Mouse (Mus musculus): ENCODE data around the gene Jade2.

DNA sequence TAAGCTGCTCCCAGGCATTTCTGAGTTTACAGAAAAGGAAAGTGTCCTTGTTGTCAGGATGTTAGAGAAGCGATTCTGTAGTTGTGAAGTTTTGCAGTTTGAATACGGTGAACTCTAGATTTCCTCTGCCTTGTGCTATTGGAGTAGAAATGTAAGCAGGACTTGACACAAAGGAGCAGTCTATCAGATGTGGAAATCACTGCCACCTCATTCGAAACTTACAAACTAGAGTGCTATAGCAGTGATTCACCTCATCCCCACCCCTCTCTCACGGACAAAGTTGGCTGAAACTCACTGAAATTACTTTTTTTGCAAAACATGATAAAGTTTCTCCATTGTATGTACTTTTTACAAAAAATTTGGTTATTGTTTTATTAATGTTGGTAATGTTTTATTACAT, 92.6 kb downstream of the Jade2 start:
- no peak for TF ChIP-seq GATA1 (IDR thresholded peaks at IDR 0.05; ENCODE audit: borderline replicate concordance, low read length)
- no peak for TF ChIP-seq FLI1 (IDR thresholded peaks at IDR 0.05; ENCODE audit: low read length)

All from megakaryocyte, embryonic 14.5 days (primary cell).